Mouse (Mus musculus): ENCODE results near the gene Ahnak2.
A peak's percentile ranks its signal among the peaks of the same experiment; 100 is the strongest.

Ahnak2 gene

GRCm38 (mm10) chr12:112734881-112735655 is 67.4 kb downstream of the Ahnak2 start:
- DNase-seq (ENCODE audit: low read depth): no peak

GRCm38 (mm10) chr12:112734108-112734820 is 68.2 kb downstream of the Ahnak2 start:
- no peak for DNase-seq (ENCODE audit: low read depth)

- no peak for DNase-seq (ENCODE audit: low read depth)
Observed at GRCm38 (mm10) chr12:112732591-112732990, 69.9 kb downstream of the Ahnak2 start.

- DNase-seq (ENCODE audit: low read depth): no peak
Observed at GRCm38 (mm10) chr12:112730808-112731207, 71.6 kb downstream of the Ahnak2 start.

DNA sequence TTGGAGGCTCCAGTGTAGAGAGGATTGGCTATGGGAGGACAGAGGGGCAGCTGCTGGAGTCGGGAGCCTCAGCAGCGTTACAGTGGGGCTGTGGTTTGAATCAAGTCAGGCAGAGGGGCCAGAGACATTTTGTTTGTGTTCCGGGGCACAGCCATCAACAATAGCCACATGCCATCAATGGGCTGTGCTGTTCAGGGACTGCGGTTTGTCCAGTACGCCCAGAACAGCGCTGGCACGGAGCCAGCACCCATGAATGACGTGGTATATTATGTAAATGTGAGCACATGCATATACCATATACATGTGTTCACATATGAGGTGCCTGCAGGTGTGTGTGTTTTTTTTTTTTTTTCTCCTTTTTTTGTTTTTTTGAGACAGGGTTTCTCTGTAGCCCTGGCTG is 74.7 kb downstream of the Ahnak2 start:
- no peak for DNase-seq (ENCODE audit: low read depth)

GRCm38 (mm10) chr12:112724077-112724805 is 78.2 kb downstream of the Ahnak2 start:
- peak; percentile 91 for DNase-seq (ENCODE audit: low read depth)

DNA sequence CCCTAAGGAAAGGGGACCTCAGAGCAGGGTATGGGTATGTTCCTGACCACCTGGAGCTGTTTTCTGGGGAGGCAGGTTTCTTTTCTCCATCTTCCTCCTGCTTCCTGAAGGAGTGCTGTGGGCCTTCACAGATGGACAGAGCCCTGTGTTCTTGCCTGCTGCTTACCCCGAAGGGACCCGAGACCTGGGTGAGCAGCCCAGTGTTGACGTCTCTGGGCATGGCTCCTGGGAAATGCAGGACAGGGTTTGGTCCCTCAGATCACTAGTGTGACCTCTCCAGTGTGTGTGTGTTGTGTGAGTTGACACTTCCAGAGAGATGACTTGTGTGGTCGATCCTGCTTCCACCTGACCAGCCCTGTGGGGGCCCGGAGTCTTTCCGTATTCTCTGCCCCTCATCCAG is 79.0 kb downstream of the Ahnak2 start:
- no peak for DNase-seq (ENCODE audit: low read depth)

DNA sequence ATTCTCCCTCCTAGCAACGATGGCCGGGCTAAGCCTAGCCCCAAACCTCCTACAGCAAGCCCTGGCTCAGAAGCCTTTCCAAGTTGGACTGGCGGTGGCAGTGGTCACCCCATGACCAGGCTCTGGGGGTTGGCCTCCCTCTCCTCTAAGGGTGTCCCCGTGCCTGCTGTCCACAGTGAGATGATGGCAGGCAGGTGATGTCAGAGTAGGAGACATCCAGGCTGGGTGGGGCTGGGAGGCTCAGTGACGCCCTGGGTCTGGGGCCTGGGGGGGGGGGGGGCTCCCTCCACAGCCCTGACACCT is 79.5 kb downstream of the Ahnak2 start:
- DNase-seq (ENCODE audit: low read depth): no peak

- DNase-seq (ENCODE audit: low read depth): peak; percentile 56
Observed at GRCm38 (mm10) chr12:112722240-112723027, 80.0 kb downstream of the Ahnak2 start.

Data from induced T-regulatory cell, adult 2 months (primary cell).